Mouse (Mus musculus): Measurements from ENCODE around the gene Cep95. TPM values are rescaled to one million over a fixed set of nuclear protein-coding genes. Genes with fewer than 3 reads are reported as not detected.
A peak's percentile ranks its signal among the peaks of the same experiment; 100 is the strongest.

Gene Cep95
- polyA plus RNA-seq (2021; fragmentation: Nextera tagmentation): 1.1 and 2.7 TPM in 2 replicates
- long read RNA-seq, experiment 1, partial matches to known transcripts: 0 of 6 reads
- long read RNA-seq, experiment 1, other reads (novel, unspliced or antisense): 6 of 6 reads
- long read RNA-seq, experiment 2, partial matches to known transcripts: 5 of 25 reads
- long read RNA-seq, experiment 2, other reads (novel, unspliced or antisense): 16 of 25 reads

DNA sequence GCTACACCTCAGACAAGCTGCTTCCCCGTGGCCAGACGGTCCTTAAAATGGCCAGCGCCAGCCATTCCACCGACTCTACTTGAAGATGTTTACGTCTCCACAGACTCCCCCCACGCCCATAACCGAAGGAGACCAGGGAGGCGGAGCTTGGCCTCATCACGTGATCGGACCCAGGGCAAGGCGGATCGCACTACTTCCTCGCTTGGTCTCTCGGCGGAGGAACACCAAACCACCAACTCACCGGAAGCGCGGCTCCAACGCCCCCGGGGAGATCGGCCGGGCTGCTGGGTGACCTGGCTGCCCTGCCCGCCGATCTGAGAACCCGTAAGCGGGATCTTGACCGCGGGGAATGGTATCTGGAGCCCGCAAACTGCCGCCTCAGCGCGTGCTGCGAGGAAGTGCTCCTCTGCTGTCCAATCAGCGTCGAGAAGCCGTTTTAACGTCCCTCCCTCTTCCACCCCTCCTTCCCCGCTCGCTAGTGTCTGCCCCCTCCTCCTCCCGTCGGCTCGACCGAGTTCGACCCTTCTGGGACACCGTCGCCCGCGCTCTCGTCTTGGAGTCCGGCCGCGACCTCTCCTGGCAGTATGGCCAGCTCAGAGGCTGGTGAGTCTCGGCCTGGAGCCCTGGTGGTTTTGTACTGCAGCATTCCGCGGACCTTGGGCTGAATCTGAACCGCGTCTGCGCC, at the start of gene Cep95, which contains the start of gene Ddx5:
Gene Cep95, plus strand, starts transcription at position 478 of the 685 bp plus-strand sequence.
Gene Ddx5, minus strand, starts transcription at position 411 of the 685 bp plus-strand sequence.

GRCm38 (mm10) chr11:106750121-106750751, 38.8 kb upstream of the Cep95 start, which contains the start of gene Pecam1:
Gene Pecam1, minus strand, starts transcription at chr11:106750628.

GRCm38 (mm10) chr11:106751039-106752018, 37.7 kb upstream of the Cep95 start, which contains the start of gene Milr1:
Gene Milr1, plus strand, starts transcription at chr11:106751226.

GRCm38 (mm10) chr11:106779388-106780088, 9.5 kb upstream of the Cep95 start, which contains the start of gene Polg2:
Gene Polg2, minus strand, starts transcription at chr11:106779537.

Small RNAs within 50 kb of the gene (microRNA-seq; reads per million reads assigned to microRNA genes)
- gene Gm25994 (not detected), gene Mir3064 (26.4 reads per million, percentile 44 among the genes with 10 or more reads in this experiment)

Other genes starting within 250 kb of the Cep95 start
- gene Tex2, start 175.8 kb upstream of the Cep95 start, polyA plus RNA-seq (2021; fragmentation: Nextera tagmentation): 24.0 and 36.6 TPM in 2 replicates
- gene Pecam1, start 38.6 kb upstream of the Cep95 start, polyA plus RNA-seq (2021; fragmentation: Nextera tagmentation): 8.9 and 9.1 TPM in 2 replicates
- 0.30 and 0.56 TPM in 2 replicates for gene Milr1, start 38.0 kb upstream of the Cep95 start, polyA plus RNA-seq (2021; fragmentation: Nextera tagmentation)
- gene Polg2, start 9.7 kb upstream of the Cep95 start, polyA plus RNA-seq (2021; fragmentation: Nextera tagmentation): 3.9 and 4.2 TPM in 2 replicates
- 195 and 197 TPM in 2 replicates for gene Ddx5, start 67 bp upstream of the Cep95 start, polyA plus RNA-seq (2021; fragmentation: Nextera tagmentation)
- 2.4 and 2.8 TPM in 2 replicates for gene Smurf2, start 131.5 kb downstream of the Cep95 start, polyA plus RNA-seq (2021; fragmentation: Nextera tagmentation)
- gene Kpna2, start 210.3 kb downstream of the Cep95 start, polyA plus RNA-seq (2021; fragmentation: Nextera tagmentation): 28.6 and 29.6 TPM in 2 replicates
- gene 1810010H24Rik, start 236.4 kb downstream of the Cep95 start, polyA plus RNA-seq (2021; fragmentation: Nextera tagmentation): 3.6 and 4.1 TPM in 2 replicates